Mouse (Mus musculus) liver, embryonic 11.5 days (tissue): ENCODE data around the gene Hmces. TPM values are rescaled to one million over a fixed set of nuclear protein-coding genes. Genes with fewer than 3 reads are reported as not detected.

Experiments
- ATAC-seq: fragments of 200-750 bp; cut with Nextera tagmentation; replicated peaks from 2 replicates; pipeline ENCODE4 v1.8.0; 2017; ENCODE audit warnings: moderate number of reproducible peaks, mild to moderate bottlenecking, moderate TSS enrichment, moderate library complexity; ENCODE audit not compliant: low FRiP score
- DNase-seq: peaks from one replicate; pipeline ENCODE4 v3.0.0-alpha.2; 2017; ENCODE audit warnings: low spot score
- H3K27ac ChIP-seq: fragments of 300-500 bp; sonication (generic); 2 replicates; pipeline ENCODE4 v1.5.1; 2014; ENCODE audit warnings: mild to moderate bottlenecking, low read depth, low read length, control low read depth
- H3K27me3 ChIP-seq: fragments of 300-500 bp; sonication (generic); replicated peaks from 2 replicates; pipeline ENCODE4 v1.6.1; 2014; ENCODE audit warnings: low read length, mixed read lengths; ENCODE audit not compliant: control insufficient read depth, insufficient read depth
- H3K36me3 ChIP-seq: fragments of 300-500 bp; sonication (generic); 2 replicates; pipeline ENCODE4 v1.6.1; 2014; ENCODE audit warnings: mild to moderate bottlenecking, low read length, moderate library complexity, mixed read lengths; ENCODE audit not compliant: control insufficient read depth, insufficient read depth
- H3K4me1 ChIP-seq: fragments of 300-500 bp; sonication (generic); replicated peaks from 2 replicates; pipeline ENCODE4 v1.6.1; 2014; ENCODE audit warnings: low read length, mixed read lengths; ENCODE audit not compliant: control insufficient read depth, insufficient read depth
- H3K4me2 ChIP-seq: fragments of 300-500 bp; sonication (generic); 2 replicates; pipeline ENCODE4 v1.6.1; 2014; ENCODE audit warnings: mild to moderate bottlenecking, control low read depth, moderate library complexity
- H3K4me3 ChIP-seq: fragments of 300-500 bp; sonication (generic); 2 replicates; pipeline ENCODE4 v1.5.1; 2014; ENCODE audit warnings: low read depth, low read length, control low read depth
- H3K9ac ChIP-seq: fragments of 300-500 bp; sonication (generic); 2 replicates; pipeline ENCODE4 v1.6.1; 2014; ENCODE audit warnings: low read depth, low read length, control low read depth
- H3K9me3 ChIP-seq: fragments of 300-500 bp; sonication (generic); 2 replicates; pipeline ENCODE4 v1.6.1; 2016; ENCODE audit warnings: low read length, inconsistent platforms, mixed read lengths; ENCODE audit not compliant: control insufficient read depth
- WGBS: fragments of 180-500 bp; shearing (Covaris S2); extraction: QIAGEN DNeasy Blood & Tissue Kit; methylation state at CpG from one replicate; pipeline ENCODE4 v1.1.7; 2014; 5-methylcytosine and 5-hydroxymethylcytosine counted together
- polyA plus RNA-seq: library from polyadenylated mRNA; unstranded; fragments of >200 nt; fragmentation: Nextera tagmentation; extraction: Ambion mirVana; gene quantifications from 2 replicates; pipeline ENCODE4 v1.2.1, GENCODE M21; 2014

The Hmces gene
- polyA plus RNA-seq, 1 experiment from 2014 or later: 42.7 TPM

DNA sequence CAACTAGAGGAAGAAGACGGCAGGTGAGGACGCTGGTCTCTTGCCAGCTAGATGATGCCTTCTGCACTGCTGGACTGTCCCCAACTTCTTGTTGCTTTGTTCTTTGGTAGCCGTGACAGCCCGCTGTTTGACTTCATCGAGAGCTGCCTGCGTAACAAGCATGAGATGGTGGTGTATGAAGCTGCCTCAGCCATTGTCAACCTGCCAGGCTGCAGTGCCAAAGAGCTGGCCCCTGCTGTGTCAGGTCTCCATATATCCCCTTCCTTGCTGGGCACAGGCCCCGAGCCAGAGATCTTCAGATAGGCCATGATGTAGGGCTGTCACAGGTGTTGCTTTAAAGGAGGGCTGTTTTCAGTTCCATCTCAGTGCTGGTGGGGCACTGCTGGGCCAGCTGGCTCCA, 19.8 kb upstream of the Hmces start:
- no peaks in the 10 kb centered on the region for H3K9me3 ChIP-seq
- no peak for ATAC-seq

DNA sequence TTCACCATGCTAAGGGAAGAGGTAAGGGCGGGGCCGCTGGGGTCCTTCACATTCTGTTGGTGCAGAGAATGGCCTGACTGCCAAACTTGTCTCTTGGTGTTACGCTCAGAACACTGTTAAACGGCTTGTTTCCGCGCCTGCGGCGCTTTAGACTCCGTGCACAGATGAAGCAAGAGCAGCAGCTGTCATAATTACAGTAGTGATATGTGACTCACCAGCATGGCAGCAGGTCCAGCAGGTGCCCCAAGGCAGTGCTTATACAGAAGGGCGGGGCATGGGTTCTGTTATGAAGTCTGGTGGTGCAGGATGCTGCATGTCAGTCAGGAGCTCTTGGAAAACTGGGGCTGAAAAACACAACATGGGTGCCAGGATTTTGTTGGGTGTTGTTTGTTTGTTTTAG, 15.7 kb upstream of the Hmces start:
- 95% methylated on average over 10 of the region's 10 CpGs for WGBS

More for the DNA sequence above, 19.8 kb upstream of the Hmces start:
- Histone ChIP-seq H3K36me3 (peaks cover 59% of the 10 kb centered on the region), H3K4me1 (peaks cover under 1% of the 10 kb centered on the region; the same call in 1 of the 2 replicates), H3K27ac (no peak overlapping the region), H3K4me3 (no peak overlapping the region), H3K9ac (no peak overlapping the region), H3K27me3 (no peaks in the 10 kb centered on the region), H3K4me2 (no peak overlapping the region)
- DNase-seq: no peak
- WGBS: 93% methylated on average over 7 of the region's 7 CpGs

DNA sequence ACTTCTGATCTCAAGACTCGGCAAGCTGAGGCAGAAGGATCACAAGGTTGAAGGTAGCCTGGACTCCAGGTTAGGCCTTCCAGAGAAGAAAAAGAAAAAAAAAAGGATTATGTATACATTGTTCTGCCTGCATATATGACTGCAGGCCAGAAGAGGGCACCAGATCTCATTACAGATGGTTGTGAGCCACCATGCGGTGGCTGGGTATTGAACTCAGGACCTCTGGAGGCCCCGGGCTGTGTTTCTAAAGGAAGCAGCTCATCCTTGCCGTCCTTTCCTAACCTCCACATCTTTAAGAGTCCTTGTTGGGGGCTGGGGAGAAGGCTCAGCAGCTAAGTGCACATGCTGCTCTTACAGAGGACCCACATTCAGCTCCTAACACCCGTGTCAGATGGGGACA, 7.1 kb upstream of the Hmces start:
- H3K36me3 ChIP-seq: peaks cover 75% of the 10 kb centered on the region
- no peaks in the 10 kb centered on the region for H3K27me3 ChIP-seq
- 76% methylated on average over 5 of the region's 5 CpGs for WGBS
- H3K9me3 ChIP-seq: no peaks in the 10 kb centered on the region
- no peak overlapping the region for H3K27ac ChIP-seq
- DNase-seq (no peak), ATAC-seq (no peak)
- no peak overlapping the region for H3K9ac ChIP-seq
- H3K4me2 ChIP-seq: no peak overlapping the region
- no peaks in the 10 kb centered on the region for H3K4me1 ChIP-seq
- H3K4me3 ChIP-seq: no peak overlapping the region

More for the DNA sequence above, 15.7 kb upstream of the Hmces start:
- Histone ChIP-seq H3K4me3 (no peak overlapping the region), H3K4me2 (no peak overlapping the region), H3K27me3 (no peaks in the 10 kb centered on the region), H3K27ac (no peak overlapping the region), H3K9me3 (no peaks in the 10 kb centered on the region), H3K4me1 (no peaks in the 10 kb centered on the region), H3K9ac (no peak overlapping the region), H3K36me3 (peaks cover 60% of the 10 kb centered on the region)
- no peak for ATAC-seq
- DNase-seq: no peak

DNA sequence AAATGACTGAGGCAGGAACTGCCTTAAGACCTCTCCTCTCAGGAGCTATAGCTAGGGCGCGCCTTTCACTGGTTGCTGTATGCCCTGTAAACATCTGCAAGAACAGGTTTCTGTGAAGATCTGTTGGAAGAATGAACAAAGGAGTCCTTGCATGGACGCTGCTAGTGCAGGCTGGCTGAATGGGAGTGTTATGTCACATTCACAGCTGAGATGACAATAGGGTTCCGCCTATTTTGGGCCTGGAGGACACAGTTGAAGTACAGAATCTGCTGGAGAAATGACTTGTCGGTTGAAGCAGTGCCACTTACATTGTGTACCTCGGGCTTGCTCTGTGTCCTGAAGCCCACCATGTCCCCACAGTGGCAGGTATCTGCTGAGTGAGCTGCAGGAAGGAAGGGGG, 4.6 kb upstream of the Hmces start:
- DNase-seq: no peak
- Histone ChIP-seq H3K4me1 (peaks cover 3% of the 10 kb centered on the region; the same call in 1 of the 2 replicates), H3K9ac (no peak overlapping the region), H3K36me3 (peaks cover 63% of the 10 kb centered on the region), H3K27ac (no peak overlapping the region), H3K9me3 (no peaks in the 10 kb centered on the region), H3K4me2 (no peak overlapping the region), H3K27me3 (no peaks in the 10 kb centered on the region), H3K4me3 (no peak overlapping the region)
- ATAC-seq: no peak
- 86% methylated on average over 6 of the region's 6 CpGs for WGBS

DNA sequence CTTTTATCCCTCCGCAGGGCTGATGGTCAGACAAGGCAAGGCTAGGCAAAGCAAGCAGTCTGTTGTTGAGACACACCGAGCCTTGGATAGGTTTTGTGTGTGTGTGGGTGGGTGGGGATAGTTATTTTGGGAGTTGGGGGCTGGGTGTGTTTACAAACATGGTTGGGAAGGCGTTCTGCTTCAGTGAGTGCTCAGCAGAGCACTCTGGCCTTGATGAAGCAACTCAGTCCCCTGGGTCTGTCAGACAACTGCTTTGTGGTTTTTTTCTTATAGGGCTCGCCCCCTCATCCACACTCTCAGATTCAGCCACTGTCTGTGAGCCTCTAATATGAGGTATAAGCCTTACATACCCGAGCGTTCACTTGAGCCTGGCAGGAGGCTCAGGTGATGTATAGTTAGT, 2.2 kb upstream of the Hmces start:
- H3K27ac ChIP-seq: no peak overlapping the region
- DNase-seq: no peak
- no peaks in the 10 kb centered on the region for H3K27me3 ChIP-seq
- no peak overlapping the region for H3K4me2 ChIP-seq
- 91% methylated on average over 6 of the region's 6 CpGs for whole genome bisulfite sequencing
- H3K9ac ChIP-seq: no peak overlapping the region
- no peaks in the 10 kb centered on the region for H3K9me3 ChIP-seq
- peaks cover 11% of the 10 kb centered on the region for H3K4me1 ChIP-seq
- peaks cover 44% of the 10 kb centered on the region for H3K36me3 ChIP-seq
- no peak overlapping the region for H3K4me3 ChIP-seq
- no peak for ATAC-seq

DNA sequence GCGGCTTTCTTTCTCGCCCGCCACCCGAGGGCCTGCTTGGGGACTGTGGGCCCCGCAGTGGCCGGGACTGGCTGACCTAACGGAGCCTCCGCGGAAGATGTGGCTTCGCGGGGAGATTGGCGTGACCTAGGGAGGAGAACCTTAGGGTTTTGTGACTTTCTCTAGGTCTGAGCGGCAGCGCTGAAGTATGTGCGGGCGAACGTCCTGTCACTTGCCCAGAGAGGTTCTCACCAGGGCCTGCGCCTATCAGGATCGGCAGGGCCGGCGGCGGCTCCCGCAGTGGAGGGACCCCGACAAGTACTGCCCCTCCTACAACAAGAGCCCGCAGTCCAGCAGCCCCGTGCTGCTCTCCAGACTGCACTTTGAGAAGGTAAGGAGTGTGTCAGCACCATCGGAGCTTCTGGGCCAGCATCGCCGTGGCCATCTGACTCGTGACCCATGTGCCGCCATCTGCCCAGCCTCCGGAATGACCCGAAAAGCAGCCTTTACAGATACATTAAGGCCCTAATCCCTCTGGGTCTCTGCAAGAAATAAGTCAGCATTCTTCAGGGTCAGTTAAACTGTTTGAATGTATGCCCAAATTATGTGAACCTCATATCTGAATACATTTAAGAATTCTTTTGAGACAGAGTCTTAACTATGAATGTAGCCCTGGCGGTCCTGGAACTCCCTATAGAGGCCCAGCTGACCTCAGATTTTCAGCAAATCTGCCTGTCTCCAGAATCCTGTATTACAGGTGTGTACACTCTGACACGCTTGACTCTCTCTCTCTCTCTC, 779 bp downstream of the Hmces start:
- peak overlapping the region; percentile 77 for H3K27ac ChIP-seq
- peak overlapping the region; percentile 93 for H3K4me3 ChIP-seq
- H3K9me3 ChIP-seq: no peaks in the 10 kb centered on the region
- ATAC-seq (peak; percentile 72), DNase-seq (no peak)
- H3K36me3 ChIP-seq: peaks cover 28% of the 10 kb centered on the region
- peak overlapping the region; percentile 90 for H3K9ac ChIP-seq
- peaks cover 11% of the 10 kb centered on the region for H3K4me1 ChIP-seq
- peak overlapping the region; percentile 95 for H3K4me2 ChIP-seq
- no peaks in the 10 kb centered on the region for H3K27me3 ChIP-seq
- WGBS: 6% methylated on average over 35 of the region's 35 CpGs

DNA sequence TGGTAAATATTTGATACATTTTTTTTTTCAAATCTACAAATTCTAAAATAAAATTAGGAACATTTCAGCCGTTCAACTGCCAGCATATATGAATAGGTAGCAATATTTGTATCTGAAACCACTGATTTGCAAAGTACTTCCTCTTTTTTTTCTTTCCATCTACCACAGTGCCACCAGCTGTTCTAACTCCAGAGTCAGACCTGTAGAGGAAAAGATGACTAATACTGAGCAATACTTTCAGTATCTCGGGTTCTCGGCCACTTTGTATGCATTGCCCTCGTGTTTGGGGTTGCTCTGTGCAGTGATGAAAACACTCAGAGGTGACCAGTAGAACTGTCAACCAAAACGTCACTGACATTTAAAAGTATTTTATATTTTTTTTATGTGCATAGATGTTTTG, 2.2 kb downstream of the Hmces start:
- WGBS: 63% methylated on average over 5 of the region's 5 CpGs
- no peak overlapping the region for H3K9ac ChIP-seq
- H3K27ac ChIP-seq: no peak overlapping the region
- H3K27me3 ChIP-seq: no peaks in the 10 kb centered on the region
- H3K36me3 ChIP-seq: peaks cover 29% of the 10 kb centered on the region
- peaks cover 11% of the 10 kb centered on the region for H3K4me1 ChIP-seq
- DNase-seq: no peak
- no peaks in the 10 kb centered on the region for H3K9me3 ChIP-seq
- no peak overlapping the region for H3K4me3 ChIP-seq
- ATAC-seq: no peak
- H3K4me2 ChIP-seq: no peak overlapping the region

DNA sequence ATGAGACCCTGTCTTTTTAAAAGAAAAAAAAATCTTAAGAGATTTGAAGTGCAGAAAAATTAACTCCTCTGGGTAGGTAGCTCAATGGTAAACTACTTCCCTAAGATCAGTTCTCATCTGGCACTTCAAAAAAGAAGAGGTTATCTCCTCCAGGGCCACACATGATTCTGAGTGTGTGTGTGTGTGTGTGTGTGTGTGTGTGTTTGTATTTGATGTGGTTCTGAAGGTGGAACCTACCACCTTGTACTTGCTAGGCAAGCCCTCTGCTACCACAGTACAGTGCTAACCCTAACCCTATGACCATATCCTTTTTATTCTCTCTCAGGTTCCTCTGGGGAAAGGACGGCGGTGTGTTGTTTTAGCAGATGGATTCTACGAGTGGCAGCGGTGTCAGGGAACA, 7.5 kb downstream of the Hmces start:
- DNase-seq (no peak), ATAC-seq (no peak)
- Histone ChIP-seq H3K27ac (no peak overlapping the region), H3K4me3 (no peak overlapping the region), H3K4me2 (no peak overlapping the region), H3K9ac (no peak overlapping the region), H3K9me3 (no peaks in the 10 kb centered on the region), H3K4me1 (no peaks in the 10 kb centered on the region; the same call in 1 of the 2 replicates), H3K36me3 (peaks cover 19% of the 10 kb centered on the region), H3K27me3 (no peaks in the 10 kb centered on the region)
- 95% methylated on average over 4 of the region's 4 CpGs for WGBS

DNA sequence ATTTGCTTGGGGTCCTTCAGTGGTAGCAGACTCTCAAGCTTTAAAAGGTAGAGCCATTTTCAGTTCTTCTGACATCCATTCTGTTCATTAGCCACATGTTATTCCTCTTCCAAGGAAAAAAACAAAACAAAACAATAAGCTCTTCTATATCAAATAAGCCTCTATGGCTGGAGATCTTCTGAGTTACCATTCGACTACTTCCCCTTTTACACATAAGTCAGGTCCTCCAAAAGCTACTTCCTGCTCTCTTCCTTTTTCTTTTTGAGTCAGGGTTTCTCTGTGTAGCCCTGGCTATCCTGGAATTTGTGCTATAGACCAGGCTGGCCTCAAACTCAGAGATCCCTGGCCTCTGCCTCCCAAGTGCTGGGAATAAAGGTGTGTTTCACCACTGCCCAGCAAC, 9.9 kb downstream of the Hmces start:
- H3K36me3 ChIP-seq: peaks cover 12% of the 10 kb centered on the region
- no peak overlapping the region for H3K4me2 ChIP-seq
- 34% methylated on average over 1 of the region's 1 CpGs for WGBS
- H3K9ac ChIP-seq: no peak overlapping the region
- no peaks in the 10 kb centered on the region for H3K4me1 ChIP-seq
- H3K27ac ChIP-seq: no peak overlapping the region
- DNase-seq (no peak), ATAC-seq (no peak)
- H3K9me3 ChIP-seq: no peaks in the 10 kb centered on the region
- H3K27me3 ChIP-seq: no peaks in the 10 kb centered on the region
- no peak overlapping the region for H3K4me3 ChIP-seq
